Mouse (Mus musculus): Measurements from ENCODE around the gene Map1s.

Gene Map1s

GRCm38 (mm10) chr8:70898661-70899198 is 7.0 kb upstream of the Map1s start:
- DNase-seq (ENCODE audit: low spot score in 2 of 2) = no peak

DNA sequence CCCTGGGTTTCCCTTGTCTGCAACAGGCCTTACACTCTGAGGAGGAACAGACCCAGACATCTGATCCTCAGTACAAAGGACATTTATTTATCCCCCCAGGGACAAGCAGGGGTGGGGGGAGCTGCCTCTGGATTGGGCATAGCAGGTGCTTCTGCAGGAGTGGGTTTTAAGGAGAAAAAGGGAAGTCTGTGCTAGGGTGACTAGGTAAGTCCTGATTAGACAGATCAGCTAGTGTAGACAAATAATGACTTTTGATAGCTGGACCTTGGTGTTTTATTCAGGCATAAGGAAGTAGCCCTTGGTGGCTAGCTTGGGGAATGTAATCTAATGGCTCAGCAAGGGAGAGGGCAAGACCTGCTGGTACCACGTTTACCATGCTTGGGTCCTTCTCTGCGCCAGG is 6.5 kb upstream of the Map1s start:
- DNase-seq (ENCODE audit: low spot score in 2 of 2) = no peak

DNA sequence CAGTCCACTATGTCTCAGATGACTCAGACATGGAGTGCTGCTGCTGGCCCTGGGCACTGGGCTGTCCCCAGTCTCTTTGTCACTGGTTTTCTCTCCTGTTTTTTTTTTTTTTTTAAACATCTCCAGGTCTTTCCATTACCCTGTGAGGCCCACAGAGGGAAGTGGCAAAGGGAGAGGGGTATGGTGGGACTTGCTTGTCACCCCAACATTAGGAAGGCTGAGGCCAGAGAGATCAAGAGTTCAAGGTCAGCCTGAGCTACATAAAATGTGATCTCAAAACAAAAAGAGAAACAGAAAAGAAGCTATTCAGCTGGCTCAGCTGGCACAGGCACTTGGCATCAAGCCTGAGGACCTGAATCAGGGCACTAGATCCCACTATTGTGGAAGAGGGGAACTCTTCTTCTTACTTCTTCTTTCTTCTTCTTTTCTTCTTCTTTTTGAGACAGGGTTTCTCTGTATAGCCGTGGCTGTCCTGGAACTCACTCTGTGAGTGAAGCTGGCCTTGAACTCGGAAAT is 4.8 kb upstream of the Map1s start:
- DNase-seq (ENCODE audit: low spot score in 2 of 2) = no peak

GRCm38 (mm10) chr8:70902211-70902610 is 3.5 kb upstream of the Map1s start:
- no peak for DNase-seq (ENCODE audit: low spot score in 2 of 2)

DNA sequence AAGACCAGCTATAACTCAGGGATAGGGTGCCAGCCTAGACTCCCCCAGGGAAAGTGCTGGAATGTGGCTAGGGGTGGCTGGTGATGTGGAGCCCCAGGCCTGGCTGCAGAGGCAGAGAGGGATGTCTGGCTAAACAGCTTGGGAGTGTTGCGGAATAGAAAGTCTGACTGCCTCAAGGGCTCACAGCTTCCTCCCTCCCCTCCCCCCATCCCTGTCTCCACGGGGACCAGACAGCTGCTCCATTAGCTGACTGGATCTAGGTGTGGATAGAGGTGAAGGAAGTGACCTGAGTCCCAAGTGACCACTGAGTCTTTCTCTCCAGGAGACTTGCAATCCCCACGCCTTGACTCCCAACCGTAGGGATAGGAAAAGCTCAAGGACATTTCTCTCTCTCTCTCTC is 2.6 kb upstream of the Map1s start:
- DNase-seq (ENCODE audit: low spot score in 2 of 2) = no peak

DNA sequence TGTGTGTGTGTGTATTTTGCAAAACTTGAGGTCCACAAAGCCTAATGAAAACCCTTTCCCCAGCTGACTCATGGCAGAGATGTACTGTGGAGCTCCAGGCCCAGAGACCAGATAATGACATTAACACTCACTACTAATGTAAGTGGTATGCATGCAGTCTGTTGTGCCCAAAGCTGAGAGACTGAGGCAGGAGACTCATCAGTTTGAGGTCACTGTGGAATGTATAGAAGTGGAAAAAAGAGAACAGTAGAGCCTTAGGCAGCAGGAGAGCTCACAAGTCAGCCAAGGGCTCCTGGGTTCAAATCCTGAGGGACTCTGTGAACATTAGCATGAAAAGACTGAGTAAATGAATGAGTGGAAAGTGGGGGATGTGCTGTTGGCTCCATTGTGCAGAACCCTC is 2.1 kb upstream of the Map1s start:
- no peak for DNase-seq (ENCODE audit: low spot score in 2 of 2)

GRCm38 (mm10) chr8:70904532-70904931 is 1.2 kb upstream of the Map1s start:
- no peak for DNase-seq (ENCODE audit: low spot score in 2 of 2)

GRCm38 (mm10) chr8:70905463-70905830 is 285 bp upstream of the Map1s start:
- no peak for DNase-seq (ENCODE audit: low spot score in 2 of 2)

DNA sequence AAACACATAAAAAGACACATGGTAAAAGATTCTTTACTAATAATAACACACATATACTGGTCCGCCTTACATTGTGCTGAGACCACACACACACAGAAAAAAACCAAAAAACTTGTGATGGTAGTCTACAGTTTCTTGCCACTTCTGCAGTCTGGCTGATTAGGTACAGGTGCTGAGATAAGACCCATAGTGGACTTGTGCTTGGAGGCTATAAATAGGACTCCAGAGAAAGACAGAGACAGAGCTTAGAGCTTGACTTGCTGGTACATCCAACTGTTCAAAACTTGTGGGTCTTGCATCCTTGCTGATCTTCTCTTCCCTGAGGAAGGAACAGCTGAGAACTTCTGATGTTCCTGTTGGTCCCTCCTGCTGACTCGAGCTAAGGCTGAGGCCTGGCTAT is 1.8 kb downstream of the Map1s start:
- DNase-seq (ENCODE audit: low spot score in 2 of 2) = no peak

DNA sequence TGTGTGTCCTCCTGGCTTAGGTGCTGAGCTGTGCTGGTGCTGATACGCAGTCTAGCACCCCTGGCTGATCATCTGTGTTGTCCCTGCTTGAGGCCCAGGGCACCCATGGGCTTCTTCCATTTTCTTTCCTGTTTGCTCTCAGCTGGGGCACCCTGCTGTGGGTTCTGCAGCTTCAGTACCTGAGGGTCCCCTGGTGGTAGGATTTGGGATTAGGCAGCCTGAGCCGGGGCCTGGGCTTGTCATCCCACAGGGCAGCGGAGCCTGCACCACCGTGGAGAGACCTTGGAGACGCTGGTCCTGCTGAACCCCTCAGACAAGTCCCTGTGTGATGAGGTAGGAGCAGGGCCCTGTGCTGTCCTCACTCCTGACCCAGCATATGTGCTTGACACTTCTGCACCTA is 5.9 kb downstream of the Map1s start:
- DNase-seq (ENCODE audit: low spot score in 2 of 2) = no peak

- DNase-seq (ENCODE audit: low spot score in 2 of 2) = no peak
Measured at GRCm38 (mm10) chr8:70912955-70913354, 7.2 kb downstream of the Map1s start.

DNA sequence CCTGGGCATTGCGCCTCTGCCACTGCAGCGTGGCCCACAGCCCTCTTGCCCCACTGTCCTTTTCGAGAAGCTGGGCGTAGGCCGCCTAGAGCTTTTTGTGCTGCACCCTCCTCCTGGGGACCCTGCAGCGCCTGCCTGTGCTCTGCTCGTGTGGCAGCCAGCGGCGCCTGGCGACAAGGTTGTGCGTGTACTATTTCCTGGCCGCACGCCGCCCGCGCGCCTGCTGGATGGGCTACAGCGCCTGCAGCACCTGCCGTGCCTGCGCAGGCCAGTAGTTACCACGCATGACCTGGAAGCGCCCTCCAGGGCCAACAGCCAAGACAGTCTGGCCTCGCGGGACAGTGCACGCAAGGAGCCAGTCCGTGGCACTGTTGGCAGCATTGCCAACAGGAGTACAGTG is 7.8 kb downstream of the Map1s start:
- DNase-seq (ENCODE audit: low spot score in 2 of 2) = no peak

- DNase-seq (ENCODE audit: low spot score in 2 of 2) = no peak
Measured at GRCm38 (mm10) chr8:70914704-70915103, 9.0 kb downstream of the Map1s start.

DNA sequence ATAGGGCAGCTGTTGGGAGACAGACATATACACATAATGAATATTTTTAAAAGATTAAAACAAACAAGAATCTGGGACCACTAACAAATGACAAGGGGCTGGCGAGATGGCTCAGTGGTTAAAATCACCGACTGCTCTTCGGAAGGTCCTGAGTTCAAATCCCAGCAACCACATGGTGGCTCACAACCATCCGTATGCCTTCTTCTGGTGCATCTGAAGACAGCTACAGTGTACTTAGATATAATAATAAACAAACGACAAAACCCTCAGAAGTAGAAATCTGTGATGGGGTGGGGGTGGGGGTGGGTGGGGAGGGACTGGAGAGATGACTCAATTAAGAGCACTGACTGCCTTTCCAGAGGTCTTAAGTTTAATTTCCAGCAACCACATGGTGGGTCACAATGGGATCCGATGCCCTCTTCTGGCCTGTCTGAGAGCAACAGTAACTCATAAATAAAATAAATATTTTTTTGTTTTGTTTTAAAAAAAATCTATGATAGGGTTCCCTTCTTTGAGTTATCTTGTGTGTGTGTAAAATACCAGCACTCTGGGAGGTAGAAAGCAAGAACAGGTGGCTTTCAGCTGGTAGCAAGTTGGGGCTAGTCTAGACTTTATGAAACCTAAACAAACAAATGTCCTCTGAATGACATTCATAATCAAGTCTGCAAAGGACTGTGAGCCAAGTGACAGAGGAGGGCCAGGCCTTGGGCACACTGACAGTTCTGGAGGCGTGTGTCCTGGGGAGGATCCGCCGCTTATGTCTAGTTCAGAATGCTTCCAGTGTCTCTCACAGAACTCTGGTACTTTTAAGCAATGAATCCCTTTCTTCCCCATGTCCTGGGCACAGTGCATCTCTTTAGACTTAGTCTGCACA is 14.6 kb downstream of the Map1s start:
- DNase-seq (ENCODE audit: low spot score in 2 of 2) = no peak

- DNase-seq (ENCODE audit: low spot score in 2 of 2) = no peak
Measured at GRCm38 (mm10) chr8:70924151-70924550, 18.4 kb downstream of the Map1s start.

- DNase-seq (ENCODE audit: low spot score in 2 of 2) = no peak
Measured at GRCm38 (mm10) chr8:70925754-70926153, 20.0 kb downstream of the Map1s start.

DNA sequence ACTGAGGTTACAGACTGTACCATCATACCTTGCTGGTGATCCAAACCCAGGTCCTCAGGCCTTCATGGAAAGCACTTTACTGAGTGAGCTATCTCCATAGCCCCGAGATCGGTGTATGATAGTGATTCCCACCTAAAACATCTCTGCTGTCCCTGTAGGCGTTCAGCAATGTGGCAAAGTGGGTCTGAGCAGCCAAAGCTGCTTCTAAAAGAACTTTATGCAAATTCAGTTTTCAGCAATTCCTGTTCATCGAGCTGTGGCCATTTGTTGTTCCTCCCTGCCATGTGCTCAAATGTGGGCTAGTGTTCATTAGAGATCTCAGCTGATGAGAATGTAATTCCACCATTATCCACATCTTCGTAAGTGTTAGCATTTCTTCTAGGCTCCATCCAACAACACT is 20.7 kb downstream of the Map1s start:
- DNase-seq (ENCODE audit: low spot score in 2 of 2) = no peak

DNA sequence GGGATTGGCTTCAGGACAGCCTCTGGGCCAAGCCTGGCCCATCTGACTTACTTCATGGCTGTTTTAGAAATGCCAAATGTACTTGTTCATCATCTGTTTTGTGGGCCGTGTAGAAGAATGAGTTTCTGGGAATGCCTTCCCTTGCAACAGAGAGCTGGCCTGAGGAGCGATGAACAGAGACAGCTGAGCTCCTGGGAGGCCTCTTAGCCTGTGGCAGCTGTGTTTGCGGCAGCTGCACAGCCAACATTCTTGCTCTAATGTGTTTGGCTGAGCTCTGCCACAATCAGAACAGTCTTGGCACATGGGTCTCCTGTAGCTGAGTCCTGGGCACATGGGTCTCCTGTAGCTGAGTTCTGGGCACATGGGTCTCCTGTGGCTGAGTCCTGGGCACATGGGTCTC is 22.4 kb downstream of the Map1s start:
- DNase-seq (ENCODE audit: low spot score in 2 of 2) = no peak

- DNase-seq (ENCODE audit: low spot score in 2 of 2) = no peak
Measured at GRCm38 (mm10) chr8:70928778-70929322, 23.1 kb downstream of the Map1s start.

- DNase-seq (ENCODE audit: low spot score in 2 of 2) = no peak
Measured at GRCm38 (mm10) chr8:70931731-70932130, 26.0 kb downstream of the Map1s start.

GRCm38 (mm10) chr8:70933036-70933435 is 27.3 kb downstream of the Map1s start:
- no peak for DNase-seq (ENCODE audit: low spot score in 2 of 2)

DNA sequence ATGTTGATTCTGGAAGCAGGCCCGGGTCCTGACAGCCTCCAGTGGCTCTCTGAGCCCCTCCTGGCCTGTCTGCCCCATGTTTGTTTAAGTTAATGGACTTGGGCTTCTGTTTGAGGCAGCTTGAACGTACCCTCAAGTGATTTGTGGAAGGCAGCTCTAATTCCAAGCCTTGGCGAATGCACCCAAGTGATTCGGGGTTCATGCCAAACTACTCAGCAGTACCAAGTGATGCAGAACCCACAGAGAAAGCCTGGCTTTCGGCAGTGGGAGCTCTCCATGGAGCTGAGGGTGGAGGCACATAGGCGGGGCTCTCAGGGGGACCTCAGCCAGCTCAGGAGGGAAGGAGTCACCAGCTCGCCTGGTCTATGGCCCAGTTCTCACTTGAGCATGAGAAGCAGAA is 29.1 kb downstream of the Map1s start:
- no peak for DNase-seq (ENCODE audit: low spot score in 2 of 2)

DNA sequence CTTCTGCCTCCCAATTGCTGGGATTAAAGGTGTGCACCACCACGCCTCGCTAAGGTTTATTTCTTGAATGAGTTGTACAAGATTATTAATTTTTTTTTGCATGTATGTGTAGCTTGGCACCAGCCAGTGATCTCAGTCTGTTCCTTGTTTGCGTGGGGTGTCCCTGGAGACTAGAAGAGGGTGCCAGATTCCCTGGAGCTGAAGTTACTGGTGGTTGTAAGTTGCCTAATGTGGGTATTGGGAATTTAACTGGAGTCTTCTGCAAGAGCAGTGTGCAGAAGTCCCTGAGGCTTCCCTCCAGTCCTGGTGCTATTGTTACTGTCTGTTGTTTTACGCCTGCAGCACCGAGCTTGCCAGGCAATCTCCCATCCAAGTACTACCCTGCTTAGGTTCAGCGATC is 31.5 kb downstream of the Map1s start:
- DNase-seq (ENCODE audit: low spot score in 2 of 2) = no peak
